Mouse (Mus musculus) adrenal gland, adult 18-20 months (tissue): ENCODE measurements around the gene Fbxl18. TPM values are rescaled to one million over a fixed set of nuclear protein-coding genes. Genes with fewer than 3 reads are reported as not detected.

Source experiments
- total RNA-seq, 2 experiments: library from RNA; stranded (reverse); gene quantifications; 1 replicate in 1 of 2; 2 replicates in 1 of 2; pipeline ENCODE4 v1.2.3; 2021

The Fbxl18 gene
- total RNA-seq, 2 experiments from 2014 or later: 8.0 to 9.5 TPM

Other genes with a start within 250 kb of the Fbxl18 start
- gene Slc29a4, start 202.9 kb downstream of the Fbxl18 start, total RNA-seq: 10 to 100 TPM; 22.9 to 25.0 TPM
- 10 to 100 TPM; 46.4 to 57.7 TPM for gene Tnrc18, start 77.8 kb downstream of the Fbxl18 start, total RNA-seq
- 1,000 to 10,000 TPM; 2,759 to 3,567 TPM for gene Actb, start 11.3 kb upstream of the Fbxl18 start, total RNA-seq
- 10 to 100 TPM; 17.3 to 25.6 TPM for gene Fscn1, start 64.9 kb upstream of the Fbxl18 start, total RNA-seq
- 10 to 100 TPM; 33.6 to 44.9 TPM for gene Rnf216, start 217.6 kb upstream of the Fbxl18 start, total RNA-seq